Mouse (Mus musculus) ES-Bruce4 (cell line): Measurements from ENCODE around the gene Stfa3.

Source experiments
- CTCF ChIP-seq: IDR thresholded peaks from one replicate; pipeline ENCODE4 v1.8.1; 2011; ENCODE audit warnings: low read depth, low read length
- EP300 ChIP-seq: IDR thresholded peaks from 2 replicates; pipeline ENCODE4 v1.6.1; 2011; ENCODE audit warnings: low read depth, low read length; ENCODE audit not compliant: insufficient read depth
- POLR2A ChIP-seq: IDR thresholded peaks from one replicate; pipeline ENCODE4 v1.8.1; 2011; ENCODE audit warnings: low read length; ENCODE audit not compliant: insufficient read depth

- TF ChIP-seq EP300 (no peak), CTCF (no peak), POLR2A (no peak)
These were observed 16.0 kb upstream of the Stfa3 start for GRCm38 (mm10) chr16:36471066-36471633.
